Mouse (Mus musculus): Measurements from ENCODE around the gene Brap. TPM values are rescaled to one million over a fixed set of nuclear protein-coding genes. Genes with fewer than 3 reads are reported as not detected.
A peak's percentile ranks its signal among the peaks of the same experiment; 100 is the strongest.
"Not testable (repeated sequence)": the region's sequence is repeated elsewhere in the genome, so short reads cannot be mapped to it uniquely, and the experiment has no call there.

The Brap gene
- total RNA-seq, 2 experiments from 2014 or later: 26.7 to 27.0 TPM

- DNase-seq (ENCODE audit: low spot score): no peak
- intact Hi-C loops (cut with DNase I): loop anchor here (5.0 kb wide), 1 partner anchor 47 kb away; the partner anchor contains the start of gene Atxn2
Observed at GRCm38 (mm10) chr5:121664971-121665370, 4.6 kb downstream of the Brap start.

DNA sequence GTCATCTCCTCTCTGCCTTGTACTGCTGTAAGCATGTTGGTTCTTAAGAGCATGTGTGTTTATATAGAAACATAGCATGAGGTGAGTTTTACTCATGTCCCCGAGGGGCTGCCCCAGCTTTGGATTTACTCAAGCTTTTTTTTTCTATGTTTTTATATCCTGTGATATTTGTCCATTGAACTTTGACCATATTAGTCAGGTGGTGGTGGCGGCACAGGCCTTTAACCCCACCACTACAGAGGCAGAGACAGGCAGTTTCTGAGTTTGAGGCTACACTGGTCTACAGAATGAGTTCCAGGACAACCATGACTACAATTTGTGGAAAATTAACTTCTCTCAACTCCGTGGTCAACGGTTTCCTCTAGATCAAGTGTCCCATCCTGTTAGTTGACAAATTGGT lies 6.7 kb downstream of the Brap start:
- DNase-seq (ENCODE audit: low spot score): no peak
- intact Hi-C loops (cut with DNase I): no loop called here

- DNase-seq (ENCODE audit: low spot score): no peak
Observed at GRCm38 (mm10) chr5:121668411-121668810, 8.0 kb downstream of the Brap start.

DNA sequence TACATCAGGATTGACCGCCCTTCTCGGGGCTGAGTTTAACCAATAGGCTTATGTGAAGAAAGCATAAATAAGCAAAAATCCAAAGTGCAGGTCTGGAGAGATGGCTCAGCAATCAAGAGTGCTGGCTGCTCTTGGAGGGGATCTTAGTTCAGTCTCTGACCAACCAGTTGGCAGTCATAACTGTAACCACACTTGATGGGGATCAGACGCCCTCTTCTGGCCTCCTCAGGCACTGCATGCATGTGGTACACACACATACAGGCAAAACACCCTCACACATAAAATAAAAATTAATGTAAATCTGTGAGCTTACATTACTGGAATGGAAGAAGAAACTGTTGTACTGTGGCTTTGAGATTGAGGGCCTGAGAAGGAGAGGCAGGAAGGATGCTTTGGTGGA lies 10.0 kb downstream of the Brap start:
- intact Hi-C loops (cut with DNase I): no loop called here
- DNase-seq (ENCODE audit: low spot score): no peak

More at GRCm38 (mm10) chr5:121668411-121668810, 8.0 kb downstream of the Brap start:
- intact Hi-C loops (cut with DNase I): no loop called here

GRCm38 (mm10) chr5:121682250-121682649 lies 21.9 kb downstream of the Brap start:
- no peak for DNase-seq (ENCODE audit: low spot score)
- intact Hi-C loops (cut with DNase I): no loop called here

GRCm38 (mm10) chr5:121685495-121685894 lies 25.1 kb downstream of the Brap start:
- intact Hi-C loops (cut with DNase I): no loop called here
- DNase-seq (ENCODE audit: low spot score): no peak

DNA sequence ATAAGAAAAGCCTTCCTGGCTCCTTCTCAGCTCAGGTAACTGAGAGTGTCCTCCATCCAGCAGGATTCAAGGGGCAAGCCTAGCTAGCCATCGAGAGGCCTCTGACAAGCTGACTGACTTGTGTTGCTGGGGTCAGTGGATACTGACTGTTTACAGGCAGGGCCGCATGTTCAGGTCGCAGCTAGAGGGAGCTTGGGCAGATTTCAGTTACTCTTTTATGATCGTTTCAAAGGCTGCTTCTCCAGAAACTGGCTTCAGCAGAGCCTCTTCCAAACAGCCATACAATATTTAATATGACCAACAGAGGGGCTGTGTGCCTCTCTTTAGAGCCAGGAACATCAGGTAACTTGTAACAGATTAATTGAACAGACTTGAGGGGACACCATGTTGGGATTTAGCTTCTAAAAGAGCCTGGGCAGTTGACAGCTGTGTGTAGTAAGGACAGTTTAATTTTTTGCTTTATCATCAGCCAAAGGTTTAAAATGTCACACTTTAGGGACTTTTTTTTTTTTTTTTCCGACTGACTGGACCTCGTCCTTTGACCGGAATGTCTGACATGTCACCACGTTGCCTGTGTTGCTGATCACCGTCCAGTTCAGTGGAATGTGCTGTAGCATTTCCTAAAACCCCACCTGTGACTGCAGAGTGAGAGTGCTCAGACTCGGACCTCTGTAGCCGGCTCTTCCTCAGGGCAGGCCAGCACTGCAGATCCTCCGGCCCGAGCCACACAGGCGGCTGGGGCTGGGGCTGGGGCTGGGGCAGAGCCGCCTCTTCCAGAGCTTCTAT lies 25.9 kb downstream of the Brap start:
- DNase-seq (ENCODE audit: low spot score): no peak

DNA sequence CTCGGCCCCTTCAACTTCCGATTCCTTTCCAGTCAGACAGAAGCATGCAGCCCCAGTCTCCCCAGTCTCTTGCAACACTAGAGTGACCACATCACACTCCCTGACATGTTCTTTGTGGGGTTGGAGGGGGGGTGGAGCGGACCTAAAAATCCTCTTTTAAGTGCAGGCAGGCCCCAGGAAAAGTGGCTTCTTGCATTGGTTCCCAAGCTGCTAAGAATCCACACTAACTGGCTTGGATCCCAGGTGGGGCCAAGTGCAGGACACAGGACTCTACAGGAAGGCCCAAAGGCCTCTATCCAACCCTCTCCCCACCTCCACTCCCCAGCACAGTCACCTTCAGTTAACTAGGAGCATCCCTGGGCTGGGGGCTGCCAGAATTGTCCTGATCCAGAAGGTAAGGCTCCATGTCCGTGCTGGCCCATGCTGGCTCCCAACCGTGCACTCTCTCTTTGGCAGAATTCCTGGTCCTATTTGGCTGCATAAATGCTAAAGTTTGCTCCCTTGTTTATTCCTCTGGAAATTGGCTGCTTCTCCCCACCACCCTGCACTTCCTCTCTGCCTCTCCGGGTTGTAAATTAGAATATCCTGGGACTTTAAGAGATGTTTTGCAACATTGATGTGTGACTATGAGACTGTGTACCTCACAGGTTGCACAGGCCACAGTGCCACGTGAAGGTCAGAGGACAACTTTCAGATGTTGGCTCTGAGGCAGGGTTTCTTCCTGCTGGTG lies 30.3 kb downstream of the Brap start:
- DNase-seq (ENCODE audit: low spot score): peak; percentile 27
- intact Hi-C loops (cut with DNase I): no loop called here

More for the DNA sequence above, 25.9 kb downstream of the Brap start:
- intact Hi-C loops (cut with DNase I): no loop called here

- intact Hi-C loops (cut with DNase I); DNase-seq (ENCODE audit: low spot score): not testable (repeated sequence)
Observed at GRCm38 (mm10) chr5:121691436-121691835, 31.1 kb downstream of the Brap start.

DNA sequence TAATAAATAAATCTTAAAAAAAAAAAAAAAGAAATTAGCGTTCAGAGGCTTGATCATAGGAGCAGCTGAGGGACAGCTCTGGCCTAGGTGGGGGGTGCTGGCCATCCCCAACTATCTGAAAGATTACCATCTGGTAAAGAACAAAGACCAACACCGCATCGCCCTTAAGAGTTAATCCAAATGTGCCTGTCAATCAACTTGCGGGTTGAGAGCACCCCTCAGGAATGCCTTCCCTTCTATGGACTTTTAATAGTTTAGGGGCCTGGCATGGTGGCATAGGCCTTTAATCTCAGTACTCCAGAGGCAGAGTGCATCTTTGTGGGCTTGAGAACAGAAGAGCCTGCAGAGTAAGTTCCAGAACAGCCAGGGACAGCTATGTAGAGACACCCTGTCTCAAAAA lies 32.5 kb downstream of the Brap start:
- no peak for DNase-seq (ENCODE audit: low spot score)
- intact Hi-C loops (cut with DNase I): no loop called here

DNA sequence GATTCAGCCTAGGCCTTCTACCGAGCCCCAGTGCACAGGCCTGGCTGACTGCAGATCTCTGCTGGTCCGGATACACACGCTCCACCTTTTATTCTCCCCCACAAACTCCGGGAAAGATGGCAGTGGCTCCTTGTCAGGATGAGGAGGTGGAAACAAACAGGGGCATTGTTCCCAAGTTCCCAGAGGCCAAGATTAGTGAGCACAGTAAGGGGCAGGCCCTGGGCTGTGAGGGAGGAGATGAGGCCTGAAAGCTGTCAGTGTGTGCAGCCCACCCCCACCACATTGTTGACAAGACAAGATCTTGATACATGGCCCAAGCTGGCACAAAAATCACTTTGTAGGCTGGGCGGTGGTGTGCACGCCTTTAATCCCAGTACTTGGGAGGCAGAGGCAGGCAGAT lies 36.4 kb downstream of the Brap start:
- DNase-seq (ENCODE audit: low spot score): no peak
- intact Hi-C loops (cut with DNase I): no loop called here

- intact Hi-C loops (cut with DNase I): no loop called here
- DNase-seq (ENCODE audit: low spot score): no peak
Observed at GRCm38 (mm10) chr5:121699891-121700290, 39.5 kb downstream of the Brap start.

DNA sequence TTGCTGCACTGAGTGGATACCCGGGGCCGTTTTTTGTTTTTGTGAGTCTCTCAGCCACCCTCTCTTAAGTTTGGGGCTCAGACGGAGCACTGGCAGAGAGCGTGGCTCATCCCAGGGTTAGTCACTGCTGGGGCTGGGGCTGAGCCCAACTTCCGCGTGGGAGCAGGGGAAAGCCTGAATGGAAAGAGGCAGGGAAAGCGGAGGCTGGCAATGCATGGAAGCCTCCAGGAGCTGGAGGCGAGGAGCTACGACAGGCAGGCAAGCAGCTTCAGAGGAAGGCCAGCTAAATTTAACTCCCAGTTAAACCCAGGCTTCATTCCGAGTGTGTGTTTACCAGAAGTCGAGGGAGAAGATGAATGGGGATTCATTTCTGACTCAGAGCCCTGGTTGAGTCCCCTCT lies 40.1 kb downstream of the Brap start:
- no peak for DNase-seq (ENCODE audit: low spot score)
- intact Hi-C loops (cut with DNase I): no loop called here

DNA sequence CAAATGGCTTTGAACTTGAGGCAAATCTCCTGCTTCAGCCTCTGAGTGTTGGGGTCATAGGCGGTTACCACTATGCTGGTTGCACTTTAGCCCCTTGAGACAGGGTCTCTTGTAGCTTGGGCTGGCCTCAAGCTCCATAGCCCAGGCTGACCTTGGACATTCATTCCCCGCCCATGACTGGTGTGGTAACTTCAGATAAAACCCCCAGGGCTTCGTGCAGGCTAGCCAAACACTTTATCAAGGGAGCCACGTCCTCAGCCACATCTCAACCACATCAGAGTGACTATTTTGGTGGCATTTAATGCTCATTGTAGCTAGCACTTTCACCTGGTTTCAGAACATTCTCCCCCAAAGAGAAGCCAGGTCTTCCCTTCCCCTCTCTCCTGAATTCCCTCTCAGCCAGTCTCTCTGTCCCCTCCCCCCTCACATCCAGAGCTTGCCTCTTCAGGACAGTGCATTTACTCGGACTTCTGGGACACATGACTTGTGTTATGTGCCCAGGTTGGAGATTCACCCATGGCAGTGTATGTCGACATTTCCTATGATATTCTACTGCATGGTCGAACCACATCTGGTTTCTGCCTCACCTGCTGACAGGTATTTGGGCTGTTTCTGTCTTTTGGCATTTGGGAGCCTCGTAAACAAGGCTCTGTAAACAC lies 40.9 kb downstream of the Brap start:
- DNase-seq (ENCODE audit: low spot score): no peak
- intact Hi-C loops (cut with DNase I): no loop called here

GRCm38 (mm10) chr5:121703341-121703740 lies 43.0 kb downstream of the Brap start:
- intact Hi-C loops (cut with DNase I): no loop called here
- DNase-seq (ENCODE audit: low spot score): no peak

DNA sequence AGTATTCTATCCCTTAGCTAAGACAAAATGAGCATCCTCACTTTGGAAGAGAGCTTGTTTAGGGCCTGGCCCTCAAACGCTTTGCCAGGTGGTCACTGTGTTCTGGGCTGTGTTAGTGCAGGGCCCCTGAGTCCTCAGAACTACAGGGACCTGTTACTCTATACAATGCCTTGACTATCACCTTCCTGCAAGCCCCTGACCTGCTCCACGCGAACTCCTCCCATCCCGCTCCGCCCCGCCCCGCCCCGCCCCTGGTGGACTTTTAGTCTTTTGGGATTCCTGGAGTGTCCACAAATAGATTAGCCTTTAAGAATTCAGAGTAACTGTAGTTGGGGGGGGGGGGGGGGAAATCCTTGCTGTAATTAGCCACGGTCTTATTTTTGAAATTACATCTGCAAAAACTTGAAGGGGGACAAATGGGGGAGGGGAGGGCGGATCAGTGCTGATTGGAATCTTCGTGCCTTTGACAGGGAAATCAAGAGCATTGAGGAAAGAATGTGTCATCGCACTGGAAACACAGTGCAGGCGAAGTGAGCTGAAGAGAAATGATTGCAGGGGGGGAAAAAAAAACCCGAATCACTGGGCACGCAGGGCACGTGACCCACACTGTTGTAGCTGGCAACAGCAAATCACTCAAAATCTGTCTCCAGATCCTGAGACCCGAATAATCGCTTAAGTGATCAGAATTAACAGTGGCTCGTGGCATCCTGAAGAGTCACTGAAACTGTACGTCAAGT lies 44.3 kb downstream of the Brap start:
- intact Hi-C loops (cut with DNase I): no loop called here
- DNase-seq (ENCODE audit: low spot score): no peak

DNA sequence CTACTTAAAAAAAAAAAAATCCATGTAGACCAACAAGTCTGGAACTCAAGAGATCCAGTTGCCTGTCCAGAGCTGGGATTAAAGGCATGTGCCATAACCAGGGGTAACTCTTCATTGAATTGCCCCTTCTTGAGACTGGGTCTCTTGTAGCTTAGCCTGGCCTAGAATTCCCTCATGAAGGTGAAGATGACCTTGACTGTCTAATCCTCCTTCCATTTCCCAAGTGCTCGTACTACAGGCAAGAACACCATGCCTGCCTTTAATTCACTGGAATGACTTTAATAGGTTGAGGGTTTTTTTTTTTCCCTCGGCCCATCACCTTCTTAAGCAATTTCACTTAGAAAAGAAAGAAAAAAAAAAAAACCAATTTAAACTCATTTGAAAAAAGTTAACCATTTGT lies 50.0 kb downstream of the Brap start:
- no peak for DNase-seq (ENCODE audit: low spot score)
- intact Hi-C loops (cut with DNase I): loop anchor here (5.0 kb wide), 3 partner anchors 48 to 132 kb away; partner anchors contain the start of genes Acad10 and Brap

DNA sequence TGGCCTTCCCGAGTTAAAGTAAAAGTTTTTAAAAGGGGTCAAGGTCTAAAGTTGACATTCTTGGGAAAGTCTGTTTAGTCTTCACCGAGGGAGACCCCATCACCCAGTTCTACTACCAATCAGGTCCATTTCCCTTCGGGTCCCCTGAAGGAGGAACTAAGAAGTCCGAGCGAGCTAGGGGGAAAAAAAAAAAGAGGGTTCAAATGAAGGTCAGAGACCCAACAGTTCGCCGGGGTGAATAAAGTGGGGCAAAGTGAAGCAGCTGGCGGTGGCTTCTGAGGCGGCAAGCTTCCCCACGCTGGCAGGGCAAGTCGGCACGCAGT lies 50.4 kb downstream of the Brap start:
- DNase-seq (ENCODE audit: low spot score): no peak
- intact Hi-C loops (cut with DNase I): loop anchor here (5.0 kb wide), 3 partner anchors 49 to 131 kb away; partner anchors contain the start of genes Acad10 and Brap

DNA sequence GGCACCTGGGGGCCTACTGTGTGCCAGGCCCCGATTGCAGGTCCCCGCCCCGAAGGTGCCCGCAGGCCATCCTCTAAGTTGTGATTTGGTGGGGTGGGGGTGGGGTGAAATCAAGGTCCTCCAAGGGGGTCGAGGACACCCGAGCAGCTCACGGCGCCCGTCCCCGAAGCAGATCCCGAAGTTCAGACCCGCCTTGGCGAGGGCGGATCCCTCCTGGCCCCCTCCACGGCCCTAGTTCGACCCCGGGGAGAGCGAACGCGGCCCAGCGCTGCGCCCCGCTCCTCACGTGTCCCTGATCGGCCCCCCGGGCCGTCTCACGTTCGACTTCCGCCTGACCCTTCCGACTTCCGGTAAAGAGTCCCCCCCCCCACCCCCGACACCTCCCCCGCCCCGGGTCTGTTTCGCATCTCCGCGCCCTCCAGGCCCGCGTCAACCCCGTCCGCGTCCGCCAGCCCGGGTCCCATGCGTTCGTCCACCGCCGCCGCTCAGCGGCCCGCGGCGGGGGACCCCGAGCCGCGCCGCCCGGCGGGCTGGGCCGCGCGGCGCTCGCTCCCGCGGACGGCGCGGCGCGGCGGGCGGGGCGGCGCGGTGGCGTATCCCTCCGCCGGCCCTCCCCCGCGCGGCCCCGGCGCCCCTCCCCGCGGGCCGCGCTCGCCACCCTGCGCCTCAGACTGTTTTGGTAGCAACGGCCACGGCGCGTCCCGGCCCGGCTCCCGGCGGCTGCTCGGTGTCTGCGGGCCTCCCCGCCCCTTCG lies 51.0 kb downstream of the Brap start, which contains the start of gene Atxn2:
Gene Atxn2, plus strand, starts transcription at position 164 of the 754 bp plus-strand sequence.
- intact Hi-C loops (cut with DNase I): loop anchor here (5.0 kb wide), 3 partner anchors 49 to 131 kb away; partner anchors contain the start of genes Acad10 and Brap

More for the DNA sequence above, 51.0 kb downstream of the Brap start, which contains the start of gene Atxn2:
- peak; percentile 81 for DNase-seq (ENCODE audit: low spot score)

Data from heart, postnatal 25 days (tissue).